Mouse (Mus musculus) embryonic facial prominence, embryonic 14.5 days (tissue): Measurements from ENCODE around the gene Tmprss12. TPM values are rescaled to one million over a fixed set of nuclear protein-coding genes. Genes with fewer than 3 reads are reported as not detected.

Source experiments
- polyA plus RNA-seq: library from polyadenylated mRNA; unstranded; fragments of >200 nt; fragmentation: Nextera tagmentation; extraction: Ambion mirVana; gene quantifications from 2 replicates; pipeline ENCODE4 v1.2.1, GENCODE M21; 2014

The Tmprss12 gene
- polyA plus RNA-seq, 1 experiment from 2014 or later, result not detected

Other genes with a start within 250 kb of the Tmprss12 start
- 14.9 and 15.3 TPM in 2 replicates for gene Dip2b, start 242.2 kb upstream of the Tmprss12 start, polyA plus RNA-seq
- gene Atf1, start 53.0 kb upstream of the Tmprss12 start, polyA plus RNA-seq, result 33.3 and 33.5 TPM in 2 replicates
- gene Mettl7a1, start 23.3 kb downstream of the Tmprss12 start, polyA plus RNA-seq, result 3.4 TPM in 2 replicates
- gene Mettl7a3, start 54.1 kb downstream of the Tmprss12 start, polyA plus RNA-seq, result 0.43 and 0.50 TPM in 2 replicates
- gene Methig1, start 72.3 kb downstream of the Tmprss12 start, polyA plus RNA-seq, result 0.34 TPM in 1 of 2 replicates, not detected in the other
- gene Mettl7a2, start 72.4 kb downstream of the Tmprss12 start, polyA plus RNA-seq, result not detected in 2 replicates
- gene Higd1c, start 83.7 kb downstream of the Tmprss12 start, polyA plus RNA-seq, result not detected in 2 replicates
- 0.14 TPM in 1 of 2 replicates, not detected in the other for gene Gm5475, start 141.3 kb downstream of the Tmprss12 start, polyA plus RNA-seq
- 15.5 and 17.0 TPM in 2 replicates for gene Slc11a2, start 144.2 kb downstream of the Tmprss12 start, polyA plus RNA-seq
- gene Letmd1, start 188.2 kb downstream of the Tmprss12 start, polyA plus RNA-seq, result 26.6 and 30.4 TPM in 2 replicates
- 15.5 and 17.3 TPM in 2 replicates for gene Csrnp2, start 214.7 kb downstream of the Tmprss12 start, polyA plus RNA-seq